Mouse (Mus musculus): ENCODE results near the gene Usp20.

Usp20 gene

GRCm38 (mm10) chr2:30985111-30986020, 3.3 kb downstream of the Usp20 start:
- peak; percentile 48 for DNase-seq (ENCODE audit: low read depth, low spot score)

GRCm38 (mm10) chr2:30990221-30990620, 8.1 kb downstream of the Usp20 start:
- DNase-seq (ENCODE audit: low read depth, low spot score), result no peak

- no peak for DNase-seq (ENCODE audit: low read depth, low spot score)
These were observed 12.8 kb downstream of the Usp20 start for GRCm38 (mm10) chr2:30994853-30995252.

- DNase-seq (ENCODE audit: low read depth, low spot score), result no peak
These were observed 13.4 kb downstream of the Usp20 start for GRCm38 (mm10) chr2:30995432-30995996.

- DNase-seq (ENCODE audit: low read depth, low spot score), result no peak
These were observed 16.6 kb downstream of the Usp20 start for GRCm38 (mm10) chr2:30998443-30999260.

- DNase-seq (ENCODE audit: low read depth, low spot score), result no peak
These were observed 20.8 kb downstream of the Usp20 start for GRCm38 (mm10) chr2:31002857-31003256.

- no peak for DNase-seq (ENCODE audit: low read depth, low spot score)
These were observed 23.4 kb downstream of the Usp20 start for GRCm38 (mm10) chr2:31005453-31005852.

GRCm38 (mm10) chr2:31006434-31006833, 24.4 kb downstream of the Usp20 start:
- DNase-seq (ENCODE audit: low read depth, low spot score), result peak; percentile 56

GRCm38 (mm10) chr2:31007208-31007607, 25.1 kb downstream of the Usp20 start:
- no peak for DNase-seq (ENCODE audit: low read depth, low spot score)

- DNase-seq (ENCODE audit: low read depth, low spot score), result no peak
These were observed 31.5 kb downstream of the Usp20 start for GRCm38 (mm10) chr2:31013371-31014120.

GRCm38 (mm10) chr2:31017625-31018317, 35.7 kb downstream of the Usp20 start:
- DNase-seq (ENCODE audit: low read depth, low spot score), result no peak

- no peak for DNase-seq (ENCODE audit: low read depth, low spot score)
These were observed 36.4 kb downstream of the Usp20 start for GRCm38 (mm10) chr2:31018519-31018918.

- DNase-seq (ENCODE audit: low read depth, low spot score), result no peak
These were observed 36.9 kb downstream of the Usp20 start for GRCm38 (mm10) chr2:31019011-31019410.

GRCm38 (mm10) chr2:31020202-31020601, 38.1 kb downstream of the Usp20 start:
- DNase-seq (ENCODE audit: low read depth, low spot score), result no peak

GRCm38 (mm10) chr2:31023940-31024339, 41.9 kb downstream of the Usp20 start:
- no peak for DNase-seq (ENCODE audit: low read depth, low spot score)

GRCm38 (mm10) chr2:31024618-31025370, 42.7 kb downstream of the Usp20 start:
- DNase-seq (ENCODE audit: low read depth, low spot score), result peak; percentile 29

GRCm38 (mm10) chr2:31025458-31025857, 43.4 kb downstream of the Usp20 start:
- no peak for DNase-seq (ENCODE audit: low read depth, low spot score)

GRCm38 (mm10) chr2:31026642-31027041, 44.6 kb downstream of the Usp20 start:
- DNase-seq (ENCODE audit: low read depth, low spot score), result no peak

GRCm38 (mm10) chr2:31031972-31032371, 49.9 kb downstream of the Usp20 start:
- no peak for DNase-seq (ENCODE audit: low read depth, low spot score)

- DNase-seq (ENCODE audit: low read depth, low spot score), result no peak
These were observed 54.7 kb downstream of the Usp20 start for GRCm38 (mm10) chr2:31036811-31037210.
